Mouse (Mus musculus) C2C12 (cell line): ENCODE data around the gene Mfsd6l.

Source experiments
- CTCF ChIP-seq: IDR thresholded peaks from one replicate; pipeline ENCODE4 v1.5.1; 2011; ENCODE audit not compliant: control insufficient read depth, insufficient read depth, insufficient read length
- MAX ChIP-seq: IDR thresholded peaks from one replicate; pipeline ENCODE4 v1.6.1; 2011; ENCODE audit warnings: mild to moderate bottlenecking, control low read depth
- USF1 ChIP-seq: IDR thresholded peaks from one replicate; pipeline ENCODE4 v1.6.1; 2011; ENCODE audit warnings: low read depth, mild to moderate bottlenecking, control low read depth, moderate library complexity

- TF ChIP-seq MAX (no peak), CTCF (no peak), USF1 (no peak)
Measured at GRCm38 (mm10) chr11:68602200-68602931, 46.4 kb downstream of the Mfsd6l start.
